Mouse (Mus musculus): ENCODE measurements around the gene Rhov. TPM values are rescaled to one million over a fixed set of nuclear protein-coding genes. Genes with fewer than 3 reads are reported as not detected.
A peak's percentile ranks its signal among the peaks of the same experiment; 100 is the strongest.

The Rhov gene
- total and polyA plus RNA-seq, 3 experiments, result 0.17 TPM; not detected in 2

DNA sequence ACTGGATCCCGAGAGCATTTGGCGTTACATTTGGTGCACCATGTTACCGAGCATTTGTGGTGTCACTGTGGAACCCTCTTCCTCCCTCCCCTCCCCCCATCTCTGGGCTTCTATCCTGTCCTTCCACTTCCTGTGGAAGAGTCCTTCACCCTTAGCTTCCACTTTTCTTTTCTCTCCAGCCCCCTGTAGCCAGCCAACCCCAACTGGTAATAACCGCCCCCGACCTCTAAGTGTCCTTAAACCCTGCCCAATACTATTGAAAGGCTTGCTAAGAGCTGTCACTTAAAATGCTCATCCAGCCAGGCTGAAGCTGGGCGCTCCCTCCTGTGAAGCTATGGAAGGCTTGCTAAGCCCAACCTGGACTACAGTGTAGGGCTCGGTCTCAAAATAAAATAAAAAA lies 5.9 kb upstream of the Rhov start:
- Histone ChIP-seq H3K9ac (ENCODE audit: insufficient read depth, low read depth) (no peak overlapping the region), H3K79me2 (replicated peaks; ENCODE audit: control insufficient read depth, extremely low read depth, insufficient read depth, poor library complexity, severe bottlenecking) (no peaks in the 10 kb centered on the region), H3K4me2 (ENCODE audit: insufficient read depth, low read depth, poor library complexity, severe bottlenecking) (no peak overlapping the region), H3K36me3 (replicated peaks in 1 of 2; ENCODE audit: control insufficient read depth in 1 of 2, insufficient read depth in 1 of 2, low read length in 1 of 2) (no peaks in the 10 kb centered on the region), H3K27me3 (replicated peaks) (peaks cover 1% of the 10 kb centered on the region), H3K4me1 (ENCODE audit: control insufficient read depth in 1 of 2, insufficient read depth in 2 of 2) (peaks cover 3 to 7% of the 10 kb centered on the region in 2 experiments), H3K4me3 (replicated peaks in 1 of 3; ENCODE audit: low read depth in 2 of 3, low read length in 2 of 3, poor library complexity in 1 of 3) (no peak overlapping the region), H3K9me3 (replicated peaks; ENCODE audit: low read length) (no peaks in the 10 kb centered on the region), H3K27ac (ENCODE audit: insufficient read depth, low read depth) (no peak overlapping the region)
- dilution Hi-C loops (cut with MboI; ENCODE audit: extremely low pct_ligation_motif_present, extremely low pct_unique_long_range_greater_than_20kb, low sequenced_read_pairs) (no loop called here), in situ Hi-C loops (cut with MboI; ENCODE audit: low pct_ligation_motif_present, low pct_unique_long_range_greater_than_20kb, low sequenced_read_pairs) (no loop called here)
- TF ChIP-seq CHD1 (IDR thresholded peaks at IDR 0.05; ENCODE audit: low read depth, low read length) (no peak), ZKSCAN1 (IDR thresholded peaks at IDR 0.05; ENCODE audit: borderline replicate concordance, low read depth, low read length) (no peak), SMC3 (IDR thresholded peaks at IDR 0.05; ENCODE audit: low read depth, low read length) (no peak), NELFE (IDR thresholded peaks at IDR 0.05; ENCODE audit: low read depth, low read length) (no peak)
- DNase-seq (ENCODE audit: extremely low read depth), result no peak

DNA sequence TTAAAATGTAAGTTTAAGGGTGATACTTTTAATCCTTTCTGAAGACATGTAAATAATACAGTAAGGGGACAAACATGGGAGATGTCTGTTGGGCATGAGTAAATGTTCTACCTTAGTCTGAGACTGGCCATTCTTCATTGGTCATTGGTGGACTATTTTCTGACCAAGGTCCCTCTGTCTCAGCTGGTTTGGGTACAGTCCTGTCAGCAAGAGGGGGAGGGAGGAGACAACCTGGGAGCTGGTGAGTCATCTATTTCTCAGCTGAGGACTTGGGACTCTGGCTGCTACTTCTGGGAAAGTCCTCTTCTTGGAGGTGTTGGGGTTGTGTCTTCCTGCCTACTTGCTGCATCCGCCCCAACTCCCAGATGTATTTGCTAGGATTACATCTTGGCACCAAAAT lies 3.1 kb upstream of the Rhov start:
- peaks cover 20% of the 10 kb centered on the region for H3K27me3 ChIP-seq (replicated peaks)
- H3K4me3 ChIP-seq (replicated peaks in 1 of 3; ENCODE audit: low read depth in 2 of 3, low read length in 2 of 3, poor library complexity in 1 of 3), result no peak overlapping the region
- no peaks in the 10 kb centered on the region for H3K9me3 ChIP-seq (replicated peaks; ENCODE audit: low read length)
- in situ Hi-C loops (cut with MboI; ENCODE audit: low pct_ligation_motif_present, low pct_unique_long_range_greater_than_20kb, low sequenced_read_pairs), result no loop called here
- no peaks in the 10 kb centered on the region for H3K36me3 ChIP-seq (replicated peaks in 1 of 2; ENCODE audit: control insufficient read depth in 1 of 2, insufficient read depth in 1 of 2, low read length in 1 of 2)
- no peak overlapping the region for H3K9ac ChIP-seq (ENCODE audit: insufficient read depth, low read depth)
- no peak overlapping the region for H3K4me2 ChIP-seq (ENCODE audit: insufficient read depth, low read depth, poor library complexity, severe bottlenecking)
- peaks cover 12 to 26% of the 10 kb centered on the region in 2 experiments for H3K4me1 ChIP-seq (ENCODE audit: control insufficient read depth in 1 of 2, insufficient read depth in 2 of 2)
- H3K79me2 ChIP-seq (replicated peaks; ENCODE audit: control insufficient read depth, extremely low read depth, insufficient read depth, poor library complexity, severe bottlenecking), result no peaks in the 10 kb centered on the region
- no peak for DNase-seq (ENCODE audit: extremely low read depth)
- dilution Hi-C loops (cut with MboI; ENCODE audit: extremely low pct_ligation_motif_present, extremely low pct_unique_long_range_greater_than_20kb, low sequenced_read_pairs), result no loop called here
- H3K27ac ChIP-seq (ENCODE audit: insufficient read depth, low read depth), result no peak overlapping the region
- TF ChIP-seq TBP (conservative IDR thresholded peaks at IDR 0.05; ENCODE audit: low read depth, low read length) (no peak), IRF4 (IDR thresholded peaks at IDR 0.05; ENCODE audit: low read depth, low read length) (peak; percentile 41; the same call in 1 of the 2 replicates), ETS1 (conservative IDR thresholded peaks at IDR 0.05; ENCODE audit: low read depth, low read length) (peak; percentile 51)

DNA sequence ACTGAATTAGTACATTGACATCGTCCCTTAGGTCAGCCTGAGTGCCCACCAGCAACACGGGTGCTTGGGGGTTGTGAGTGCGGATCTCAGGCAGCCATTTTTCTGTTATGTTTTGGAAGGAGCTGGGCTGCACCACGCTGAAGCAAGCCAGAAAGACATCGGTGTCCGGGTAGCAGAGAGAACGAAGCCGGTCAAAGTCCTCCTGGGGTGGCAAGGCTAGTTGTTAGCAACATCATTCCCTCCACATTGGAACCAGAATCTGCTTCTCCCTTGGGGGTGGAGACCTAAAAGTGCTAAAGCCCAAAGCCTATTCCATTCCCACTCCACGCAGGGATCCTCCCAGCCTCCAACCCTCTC lies 808 bp downstream of the Rhov start:
- Histone ChIP-seq H3K4me1 (ENCODE audit: control insufficient read depth in 1 of 2, insufficient read depth in 2 of 2) (peaks cover 18 to 39% of the 10 kb centered on the region in 2 experiments), H3K9ac (ENCODE audit: insufficient read depth, low read depth) (no peak overlapping the region), H3K27ac (ENCODE audit: insufficient read depth, low read depth) (no peak overlapping the region), H3K79me2 (replicated peaks; ENCODE audit: control insufficient read depth, extremely low read depth, insufficient read depth, poor library complexity, severe bottlenecking) (no peaks in the 10 kb centered on the region), H3K4me2 (ENCODE audit: insufficient read depth, low read depth, poor library complexity, severe bottlenecking) (peak overlapping the region; percentile 41; the same call in 1 of the 2 replicates), H3K36me3 (replicated peaks in 1 of 2; ENCODE audit: control insufficient read depth in 1 of 2, insufficient read depth in 1 of 2, low read length in 1 of 2) (no peaks in the 10 kb centered on the region), H3K4me3 (replicated peaks in 1 of 3; ENCODE audit: low read depth in 2 of 3, low read length in 2 of 3, poor library complexity in 1 of 3) (no peak overlapping the region), H3K27me3 (replicated peaks) (peaks cover 30% of the 10 kb centered on the region), H3K9me3 (replicated peaks; ENCODE audit: low read length) (no peaks in the 10 kb centered on the region)
- dilution Hi-C loops (cut with MboI; ENCODE audit: extremely low pct_ligation_motif_present, extremely low pct_unique_long_range_greater_than_20kb, low sequenced_read_pairs) (no loop called here), in situ Hi-C loops (cut with MboI; ENCODE audit: low pct_ligation_motif_present, low pct_unique_long_range_greater_than_20kb, low sequenced_read_pairs) (no loop called here)
- TF ChIP-seq RCOR1 (conservative IDR thresholded peaks at IDR 0.05; ENCODE audit: low read depth, low read length) (no peak), E2F4 (IDR thresholded peaks at IDR 0.05; ENCODE audit: insufficient replicate concordance, low read depth, low read length) (no peak), RAD21 (IDR thresholded peaks at IDR 0.05; ENCODE audit: low read depth, low read length) (no peak), USF2 (conservative IDR thresholded peaks at IDR 0.05; ENCODE audit: low read depth, low read length) (no peak), GABPA (IDR thresholded peaks at IDR 0.05; ENCODE audit: insufficient replicate concordance, low read depth, low read length) (no peak), MYC (IDR thresholded peaks at IDR 0.05; ENCODE audit: low read depth, low read length) (no peak), ELF1 (IDR thresholded peaks at IDR 0.05; ENCODE audit: low read depth, low read length) (no peak), SIN3A (IDR thresholded peaks at IDR 0.05; ENCODE audit: low read length) (no peak), KAT2A (IDR thresholded peaks at IDR 0.05; ENCODE audit: insufficient replicate concordance, low read length) (no peak), ZC3H11A (IDR thresholded peaks at IDR 0.05; ENCODE audit: low read depth, low read length) (no peak), CTCF (conservative IDR thresholded peaks at IDR 0.05 in 1 of 2, IDR thresholded peaks at IDR 0.05 in 1 of 2; ENCODE audit: low read depth in 2 of 2, low read length in 2 of 2) (no peak), MAZ (IDR thresholded peaks at IDR 0.05; ENCODE audit: low read depth, low read length) (no peak), HCFC1 (IDR thresholded peaks at IDR 0.05; ENCODE audit: low read depth, low read length) (no peak), ETS1 (conservative IDR thresholded peaks at IDR 0.05; ENCODE audit: low read depth, low read length) (no peak)
- DNase-seq (ENCODE audit: extremely low read depth), result no peak
